Mouse (Mus musculus) embryonic facial prominence, embryonic 14.5 days (tissue): Measurements from ENCODE around the gene Btbd11. TPM values are rescaled to one million over a fixed set of nuclear protein-coding genes. Genes with fewer than 3 reads are reported as not detected.

Experiments used
- ATAC-seq: fragments of 200-750 bp; cut with Nextera tagmentation; 2 replicates; pipeline ENCODE4 v1.8.0; 2017; ENCODE audit warnings: low read depth, moderate number of reproducible peaks, moderate TSS enrichment
- DNase-seq: peaks from one replicate; pipeline ENCODE4 v3.0.0-alpha.2; 2015; ENCODE audit warnings: low spot score
- H3K27ac ChIP-seq: fragments of 300-500 bp; sonication (generic); replicated peaks from 2 replicates; pipeline ENCODE4 v1.5.1; 2014; ENCODE audit warnings: low read depth, mild to moderate bottlenecking, low read length, moderate library complexity
- H3K27me3 ChIP-seq: fragments of 300-500 bp; sonication (generic); replicated peaks from 2 replicates; pipeline ENCODE4 v1.6.1; 2014; ENCODE audit warnings: low read length; ENCODE audit not compliant: control insufficient read depth, insufficient read depth
- H3K36me3 ChIP-seq: fragments of 300-500 bp; sonication (generic); 2 replicates; pipeline ENCODE4 v1.6.1; 2014; ENCODE audit warnings: low read length, mixed read lengths; ENCODE audit not compliant: control insufficient read depth, insufficient read depth
- H3K4me1 ChIP-seq: fragments of 300-500 bp; sonication (generic); 2 replicates; pipeline ENCODE4 v1.6.1; 2014; ENCODE audit warnings: antibody characterized with exemption, low read length; ENCODE audit not compliant: control insufficient read depth, insufficient read depth
- H3K4me2 ChIP-seq: fragments of 300-500 bp; sonication (generic); 2 replicates; pipeline ENCODE4 v1.6.1; 2014; ENCODE audit warnings: low read depth, mild to moderate bottlenecking, low read length, moderate library complexity, mixed read lengths
- H3K4me3 ChIP-seq: fragments of 300-500 bp; sonication (generic); 2 replicates; pipeline ENCODE4 v1.5.1; 2014; ENCODE audit warnings: low read depth, mild to moderate bottlenecking, low read length
- H3K9ac ChIP-seq: fragments of 300-500 bp; sonication (generic); 2 replicates; pipeline ENCODE4 v1.6.1; 2014; ENCODE audit warnings: low read depth, mild to moderate bottlenecking, low read length, moderate library complexity, mixed read lengths
- H3K9me3 ChIP-seq: fragments of 300-500 bp; sonication (generic); 2 replicates; pipeline ENCODE4 v1.6.1; 2016; ENCODE audit warnings: low read length; ENCODE audit not compliant: control insufficient read depth
- WGBS: fragments of 180-500 bp; shearing (Covaris S2); extraction: QIAGEN DNeasy Blood & Tissue Kit; methylation state at CpG from one replicate; pipeline ENCODE4 v1.1.7; 2014; 5-methylcytosine and 5-hydroxymethylcytosine counted together
- polyA plus RNA-seq: library from polyadenylated mRNA; unstranded; fragments of >200 nt; fragmentation: Nextera tagmentation; extraction: Ambion mirVana; gene quantifications from 2 replicates; pipeline ENCODE4 v1.2.1, GENCODE M21; 2014

The Btbd11 gene
- polyA plus RNA-seq, 1 experiment from 2014 or later: 5.8 TPM

GRCm38 (mm10) chr10:85497931-85498330, 111.3 kb downstream of the Btbd11 start:
- no peaks in the 10 kb centered on the region for H3K36me3 ChIP-seq
- no peak overlapping the region for H3K4me3 ChIP-seq
- DNase-seq: no peak
- H3K9me3 ChIP-seq: no peaks in the 10 kb centered on the region
- H3K27me3 ChIP-seq: no peaks in the 10 kb centered on the region
- WGBS: 58% methylated on average over 5 of the region's 5 CpGs
- H3K27ac ChIP-seq: no peak overlapping the region
- no peak overlapping the region for H3K4me2 ChIP-seq
- no peak for ATAC-seq
- H3K9ac ChIP-seq: no peak overlapping the region
- peaks cover 12% of the 10 kb centered on the region; the same call in 1 of the 2 replicates for H3K4me1 ChIP-seq

- WGBS: 78% methylated on average over 9 of the region's 9 CpGs
- peaks cover 18% of the 10 kb centered on the region for H3K4me1 ChIP-seq
- DNase-seq: no peak
Measured at GRCm38 (mm10) chr10:85500573-85501155, 114.0 kb downstream of the Btbd11 start.

DNA sequence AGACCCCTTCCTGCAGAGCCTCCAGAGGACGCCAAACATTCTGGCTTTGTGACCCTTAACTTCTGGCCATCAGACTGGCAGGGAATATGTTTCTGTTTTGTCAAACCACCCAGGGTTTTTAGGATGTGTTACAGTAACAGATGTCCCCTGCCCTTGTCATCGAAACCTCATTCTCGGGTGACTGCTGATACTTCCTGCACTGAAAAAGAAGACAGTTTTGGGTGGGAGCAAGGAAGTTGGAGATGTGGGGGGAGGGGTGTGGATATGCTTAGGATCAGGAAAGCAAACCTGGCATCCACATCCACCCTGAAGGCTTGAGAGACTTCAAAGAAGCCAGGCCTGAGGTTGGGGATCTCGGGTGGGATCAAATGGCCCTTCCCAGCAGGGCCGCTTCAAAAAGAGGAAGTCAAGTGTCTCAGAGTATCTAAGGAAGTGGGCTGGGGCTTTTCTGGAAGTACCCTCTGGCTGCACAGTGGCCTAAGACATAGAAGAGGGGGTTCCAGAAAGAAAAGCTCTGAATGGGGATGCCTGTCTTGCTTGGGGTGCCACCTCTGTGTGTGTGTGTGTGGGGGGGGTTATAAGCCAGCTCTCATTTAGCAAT, 115.5 kb downstream of the Btbd11 start:
- peaks cover 18% of the 10 kb centered on the region for H3K4me1 ChIP-seq
- H3K9ac ChIP-seq: no peak overlapping the region
- H3K27ac ChIP-seq: no peak overlapping the region
- no peak for DNase-seq
- no peak for ATAC-seq
- 48% methylated on average over 5 of the region's 5 CpGs for WGBS
- no peak overlapping the region for H3K4me2 ChIP-seq
- no peaks in the 10 kb centered on the region for H3K27me3 ChIP-seq
- no peaks in the 10 kb centered on the region for H3K36me3 ChIP-seq
- H3K9me3 ChIP-seq: no peaks in the 10 kb centered on the region
- H3K4me3 ChIP-seq: no peak overlapping the region

More at GRCm38 (mm10) chr10:85500573-85501155, 114.0 kb downstream of the Btbd11 start:
- no peak overlapping the region for H3K4me3 ChIP-seq
- no peak overlapping the region for H3K9ac ChIP-seq
- no peaks in the 10 kb centered on the region for H3K36me3 ChIP-seq
- no peak overlapping the region for H3K27ac ChIP-seq
- H3K9me3 ChIP-seq: no peaks in the 10 kb centered on the region
- H3K4me2 ChIP-seq: no peak overlapping the region
- no peaks in the 10 kb centered on the region for H3K27me3 ChIP-seq
- no peak for ATAC-seq

- no peak overlapping the region for H3K4me2 ChIP-seq
- no peak for ATAC-seq
- no peak for DNase-seq
- H3K27me3 ChIP-seq: no peaks in the 10 kb centered on the region
- peaks cover 18% of the 10 kb centered on the region for H3K4me1 ChIP-seq
- H3K9ac ChIP-seq: no peak overlapping the region
- H3K27ac ChIP-seq: no peak overlapping the region
- H3K9me3 ChIP-seq: no peaks in the 10 kb centered on the region
- no peaks in the 10 kb centered on the region for H3K36me3 ChIP-seq
- H3K4me3 ChIP-seq: no peak overlapping the region
- 67% methylated on average over 9 of the region's 9 CpGs for WGBS
Measured at GRCm38 (mm10) chr10:85502656-85503055, 116.0 kb downstream of the Btbd11 start.

GRCm38 (mm10) chr10:85503453-85503852, 116.8 kb downstream of the Btbd11 start:
- H3K36me3 ChIP-seq: no peaks in the 10 kb centered on the region
- H3K9me3 ChIP-seq: no peaks in the 10 kb centered on the region
- peak; percentile 67 for ATAC-seq
- H3K4me3 ChIP-seq: no peak overlapping the region
- H3K27ac ChIP-seq: no peak overlapping the region
- peak; percentile 83 for DNase-seq
- H3K4me2 ChIP-seq: no peak overlapping the region
- peaks cover 18% of the 10 kb centered on the region for H3K4me1 ChIP-seq
- H3K9ac ChIP-seq: no peak overlapping the region
- 44% methylated on average over 7 of the region's 7 CpGs for WGBS
- H3K27me3 ChIP-seq: no peaks in the 10 kb centered on the region

GRCm38 (mm10) chr10:85507270-85508050, 120.8 kb downstream of the Btbd11 start:
- no peak overlapping the region for H3K4me3 ChIP-seq
- no peak overlapping the region for H3K4me2 ChIP-seq
- WGBS: 85% methylated on average over 3 of the region's 7 CpGs
- no peaks in the 10 kb centered on the region for H3K27me3 ChIP-seq
- ATAC-seq (no peak), DNase-seq (no peak)
- H3K27ac ChIP-seq: no peak overlapping the region
- no peaks in the 10 kb centered on the region for H3K9me3 ChIP-seq
- H3K36me3 ChIP-seq: no peaks in the 10 kb centered on the region
- peaks cover 10% of the 10 kb centered on the region for H3K4me1 ChIP-seq
- no peak overlapping the region for H3K9ac ChIP-seq

DNA sequence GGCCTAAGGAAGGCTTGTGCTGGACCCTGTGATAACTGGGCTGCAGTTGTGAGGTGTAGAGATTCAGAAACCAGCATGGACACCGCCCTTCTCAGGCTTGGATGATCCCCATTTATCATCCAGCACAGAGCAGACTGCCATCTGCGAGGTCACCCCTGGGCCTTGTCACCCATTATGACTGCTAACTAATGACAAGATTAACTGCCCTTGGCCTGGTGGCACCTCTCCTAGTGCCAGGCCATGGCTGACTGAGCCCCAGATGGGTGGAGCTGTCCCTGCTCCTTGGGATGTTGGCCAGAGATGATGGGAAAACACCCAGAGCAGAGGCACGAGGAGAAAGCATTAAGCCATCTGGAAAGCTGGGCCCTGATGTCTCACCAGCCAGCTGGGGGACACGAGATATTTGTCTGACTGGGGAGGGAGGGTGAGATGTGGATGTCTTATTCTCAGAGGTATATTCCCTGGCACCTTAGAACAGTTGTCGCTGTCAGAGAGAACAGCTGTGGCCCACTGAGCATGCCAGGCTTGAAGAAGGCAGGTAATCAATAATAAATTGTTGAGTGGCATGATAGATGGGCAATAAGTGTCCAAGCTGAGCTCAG, 121.7 kb downstream of the Btbd11 start:
- Histone ChIP-seq H3K27ac (no peak overlapping the region), H3K36me3 (no peaks in the 10 kb centered on the region), H3K4me3 (no peak overlapping the region), H3K4me2 (no peak overlapping the region), H3K27me3 (no peaks in the 10 kb centered on the region), H3K9me3 (no peaks in the 10 kb centered on the region), H3K4me1 (peaks cover 3% of the 10 kb centered on the region), H3K9ac (no peak overlapping the region)
- ATAC-seq (no peak), DNase-seq (no peak)
- WGBS: 71% methylated on average over 5 of the region's 5 CpGs

DNA sequence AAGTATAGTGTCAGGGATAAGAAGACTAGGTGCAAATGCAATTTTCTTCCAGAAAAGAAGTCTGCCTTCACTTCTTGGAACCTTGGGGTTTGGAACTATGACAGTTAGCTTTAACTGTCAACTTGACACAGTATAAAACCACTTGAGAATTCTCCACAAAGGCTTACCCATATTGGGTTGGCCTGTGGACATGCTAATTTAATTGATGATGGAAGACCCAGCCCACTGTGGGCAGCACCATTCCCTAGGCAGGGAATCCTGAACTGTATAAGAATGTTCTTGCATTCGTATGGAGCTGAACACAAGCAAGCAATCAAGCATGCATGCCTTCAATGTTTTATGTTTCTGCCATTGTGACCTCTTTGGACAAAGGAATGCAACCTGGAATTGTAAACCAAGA, 122.4 kb downstream of the Btbd11 start:
- no peak for ATAC-seq
- no peak for DNase-seq
- Histone ChIP-seq H3K4me2 (no peak overlapping the region), H3K4me1 (no peaks in the 10 kb centered on the region), H3K27me3 (no peaks in the 10 kb centered on the region), H3K27ac (no peak overlapping the region), H3K4me3 (no peak overlapping the region), H3K9me3 (no peaks in the 10 kb centered on the region), H3K36me3 (no peaks in the 10 kb centered on the region), H3K9ac (no peak overlapping the region)
- 80% methylated on average over 1 of the region's 1 CpGs for WGBS
